Mouse (Mus musculus) G1E (cell line): ENCODE measurements around the gene Slc25a30.

Experiments used
- CTCF ChIP-seq: IDR thresholded peaks from 2 replicates; pipeline ENCODE4 v1.5.1; 2012; ENCODE audit warnings: low read depth, low read length, inconsistent platforms, mixed read lengths
- GATA1 ChIP-seq: IDR thresholded peaks from 2 replicates; pipeline ENCODE4 v1.6.1; 2012; ENCODE audit warnings: borderline replicate concordance, low read length, inconsistent platforms, mixed read lengths
- POLR2AphosphoS5 ChIP-seq: IDR thresholded peaks from 2 replicates; pipeline ENCODE4 v1.6.1; 2012; ENCODE audit warnings: low read depth, low read length, inconsistent platforms; ENCODE audit not compliant: insufficient replicate concordance

- TF ChIP-seq CTCF, result no peak
- TF ChIP-seq GATA1, result no peak
- no peak for TF ChIP-seq POLR2AphosphoS5
Measured at GRCm38 (mm10) chr14:75789291-75789690, 2.5 kb upstream of the Slc25a30 start.
